Mouse (Mus musculus) cortical plate, adult 2 months (tissue): ENCODE measurements at regions not wholly inside any gene's neighbourhood (a gene's known extent, or its start where the extent isn't known, plus 50 kb on each side); places are given as distances from the start of the nearest gene placed in this dataset.

Experiments used
- CTCF ChIP-seq: fragments of 200-500 bp; IDR thresholded peaks from 2 replicates; pipeline ENCODE4 v1.5.1; 2011; ENCODE audit warnings: mild to moderate bottlenecking, control low read depth, low read length; ENCODE audit not compliant: insufficient read depth; ENCODE audit errors: extremely low read depth
- POLR2A ChIP-seq: fragments of 200-500 bp; IDR thresholded peaks from 2 replicates; pipeline ENCODE4 v1.6.1; 2011; ENCODE audit warnings: mild to moderate bottlenecking, low read length, control low read depth; ENCODE audit not compliant: insufficient read depth; ENCODE audit errors: extremely low read depth

DNA sequence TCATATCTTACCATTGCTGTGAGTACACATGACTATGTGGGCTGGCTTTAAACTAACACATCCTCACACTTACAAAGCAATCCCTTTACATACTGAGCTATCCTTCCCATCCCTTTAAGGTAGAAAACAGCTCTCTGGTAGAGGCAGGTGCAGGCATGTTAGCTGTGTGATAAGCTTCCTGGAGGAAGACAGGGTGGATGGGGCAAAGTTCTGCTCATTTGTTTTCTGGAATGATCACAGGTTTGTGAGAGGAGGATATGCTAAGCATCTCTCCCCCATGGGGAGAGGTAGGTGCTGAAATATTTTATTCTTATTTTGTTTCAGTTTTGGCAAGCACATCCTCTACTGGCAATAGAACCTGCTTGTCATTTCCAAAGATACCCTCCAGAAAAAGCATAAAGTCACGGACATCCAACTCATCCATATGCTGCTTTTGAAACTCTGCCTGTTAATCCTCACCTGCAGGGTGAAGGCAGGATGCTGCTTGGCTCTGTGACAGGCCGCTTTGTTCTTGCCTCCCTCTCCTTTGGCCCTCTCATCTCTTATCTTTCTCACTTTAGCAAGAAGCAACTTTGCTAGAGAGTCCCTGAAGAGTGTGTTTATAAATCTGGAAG, 480.4 kb upstream of the Ddx18 start:
- TF ChIP-seq CTCF, result no peak
- no peak for TF ChIP-seq POLR2A
